Mouse (Mus musculus) ovary, postnatal 36 days (tissue): ENCODE data around the gene Ctsa.

ENCODE experiments used
- DNase-seq: peaks from one replicate; pipeline ENCODE4 v3.0.0; 2022; ENCODE audit warnings: low spot score, mixed read lengths

Gene Ctsa

GRCm38 (mm10) chr2:164804533-164805331, 27.9 kb upstream of the Ctsa start, which contains the start of the genes Acot8 and Zswim3:
TSS of gene Acot8 (minus strand) at chr2:164804882.
TSS of gene Zswim3 (plus strand) at chr2:164805098.
- peak; percentile 95 for DNase-seq

GRCm38 (mm10) chr2:164805332-164805718, 27.3 kb upstream of the Ctsa start:
- no peak for DNase-seq

- DNase-seq = no peak
Measured at GRCm38 (mm10) chr2:164806614-164807013, 26.1 kb upstream of the Ctsa start.

DNA sequence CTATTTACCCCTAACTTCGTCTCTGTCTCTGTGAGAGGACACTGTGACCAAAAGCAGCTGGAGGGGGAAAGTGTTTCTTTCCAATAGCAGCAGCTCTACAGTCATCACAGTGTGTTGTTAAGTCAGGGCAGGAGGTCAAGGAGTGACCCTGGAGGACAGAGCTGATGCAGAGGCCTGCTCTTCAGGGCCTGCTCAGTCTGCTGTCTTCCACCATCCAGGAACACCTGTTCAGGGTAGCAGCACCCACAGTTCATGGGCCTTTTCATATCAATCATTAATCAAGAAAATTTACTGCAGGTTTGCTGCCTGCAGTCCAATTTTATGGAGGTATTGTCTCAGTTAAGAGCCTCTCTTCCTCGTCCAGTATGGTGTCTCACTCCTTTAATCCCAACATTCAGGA, 19.1 kb upstream of the Ctsa start:
- no peak for DNase-seq

GRCm38 (mm10) chr2:164815348-164815747, 17.3 kb upstream of the Ctsa start:
- no peak for DNase-seq

GRCm38 (mm10) chr2:164815821-164816220, 16.9 kb upstream of the Ctsa start:
- no peak for DNase-seq

DNA sequence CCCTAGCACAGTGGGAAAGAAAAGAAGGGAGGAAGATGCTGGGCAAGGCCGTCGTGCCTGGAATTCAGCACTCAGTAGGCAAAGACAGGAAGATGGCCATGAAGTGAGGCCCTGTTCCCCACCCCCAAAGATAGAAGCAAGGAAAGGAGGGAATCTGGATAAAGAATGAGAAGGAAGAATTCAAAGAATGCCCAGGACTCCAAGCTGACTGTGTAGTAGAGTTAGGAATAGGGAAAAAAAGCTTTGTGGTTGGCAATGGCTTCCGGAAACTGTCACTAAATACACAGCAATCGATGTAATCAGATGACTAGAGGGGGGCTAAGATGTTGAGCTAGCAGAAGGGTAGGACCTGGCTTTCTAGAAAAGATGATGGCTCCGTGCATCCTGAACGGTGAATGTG, 15.5 kb upstream of the Ctsa start:
- no peak for DNase-seq

DNA sequence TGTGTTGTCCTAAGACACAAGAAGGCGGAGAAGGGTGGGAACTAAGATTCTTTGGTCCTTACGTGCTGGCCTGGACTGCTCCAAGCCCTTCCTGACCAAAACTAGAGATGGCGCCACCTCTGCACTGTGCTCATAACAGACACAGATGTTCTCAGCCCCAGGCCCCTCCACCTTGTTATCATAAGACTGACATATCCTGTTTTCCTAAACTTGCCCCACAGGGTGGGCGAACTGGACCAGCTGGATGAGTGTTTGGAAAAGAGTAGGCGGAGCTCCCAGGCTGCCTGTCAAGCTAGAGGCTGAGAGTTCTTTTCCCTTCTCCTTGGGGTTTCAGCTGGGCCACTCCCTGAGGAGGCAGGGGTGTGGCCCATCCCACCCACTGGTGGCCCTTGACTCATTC, 15.0 kb upstream of the Ctsa start:
- no peak for DNase-seq

GRCm38 (mm10) chr2:164821060-164821459, 11.6 kb upstream of the Ctsa start:
- DNase-seq = no peak

GRCm38 (mm10) chr2:164822636-164823165, 10.0 kb upstream of the Ctsa start, which contains the start of gene Zswim1:
TSS of gene Zswim1 (plus strand) at chr2:164822686.
- DNase-seq = peak; percentile 99

DNA sequence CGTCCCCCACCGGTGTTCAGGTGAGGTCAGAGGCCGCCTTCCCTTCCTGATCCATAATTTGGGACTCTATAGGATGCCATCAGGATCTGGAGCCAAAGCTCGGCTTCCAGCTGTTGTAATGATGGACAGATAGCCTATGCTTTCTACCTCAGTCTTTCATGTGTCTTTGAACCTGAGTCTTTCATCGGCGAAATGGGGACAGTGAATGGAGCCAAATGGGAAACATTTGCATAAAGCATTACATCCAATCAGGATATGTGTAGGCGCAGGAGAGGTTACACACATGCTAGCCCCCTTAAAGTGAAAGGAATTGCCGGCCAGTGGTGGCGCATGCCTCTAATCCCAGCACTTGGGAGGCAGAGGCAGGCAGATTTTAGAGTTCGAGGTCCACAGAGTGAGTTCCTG, 9.5 kb upstream of the Ctsa start:
- DNase-seq = no peak

GRCm38 (mm10) chr2:164823969-164824368, 8.7 kb upstream of the Ctsa start:
- no peak for DNase-seq

DNA sequence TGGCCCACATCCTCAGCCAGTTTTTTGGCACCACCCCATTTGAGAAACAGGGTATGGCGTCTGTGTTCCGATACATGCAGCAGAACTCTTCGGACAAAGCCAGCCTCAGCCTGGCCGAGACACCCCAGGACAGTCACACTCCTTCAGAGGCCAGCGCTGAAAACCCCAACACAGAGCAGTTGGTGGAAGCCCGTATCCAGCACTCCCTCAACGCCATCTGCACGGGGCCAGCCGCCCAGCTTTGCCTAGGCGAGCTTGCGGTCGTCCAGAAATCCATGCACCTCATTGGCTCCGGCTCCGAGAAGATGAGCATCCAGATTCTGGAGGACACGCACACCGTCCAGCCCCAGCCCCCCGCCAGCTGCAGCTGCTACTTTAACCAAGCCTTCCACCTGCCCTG, 7.2 kb upstream of the Ctsa start:
- no peak for DNase-seq

DNA sequence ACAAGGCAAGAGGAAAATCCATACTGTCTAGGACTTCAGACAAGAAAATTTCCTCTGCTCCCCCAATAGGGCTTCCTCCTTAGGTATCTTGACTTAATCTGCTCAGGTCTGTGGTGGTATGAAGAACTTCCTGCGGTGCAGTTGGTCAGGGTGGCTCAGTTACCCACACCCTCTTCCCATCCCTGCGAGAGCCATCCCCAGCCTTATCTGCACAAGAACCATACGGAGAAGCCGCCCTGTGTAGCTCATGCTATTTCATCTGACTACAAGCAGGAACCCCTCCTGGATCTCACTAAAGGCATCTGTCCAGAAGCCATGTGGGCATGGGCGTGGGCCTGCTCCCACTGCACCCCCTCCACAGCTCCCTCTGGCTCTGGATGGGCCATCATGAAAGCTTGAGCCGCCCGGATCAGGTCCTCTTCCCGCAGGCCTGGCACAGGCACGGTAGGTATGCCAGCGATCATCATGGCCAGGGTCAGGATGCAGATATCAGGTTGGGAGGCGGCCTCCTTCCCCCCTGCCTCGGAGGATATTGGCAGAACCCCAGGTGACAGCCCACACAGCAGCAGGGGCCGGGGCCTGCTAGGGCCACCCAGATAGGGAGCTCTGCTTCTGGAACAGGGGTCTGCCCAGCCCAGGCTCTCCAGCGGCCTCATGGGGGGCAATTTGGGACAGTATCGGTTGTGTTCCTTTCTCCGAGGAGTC, 5.4 kb upstream of the Ctsa start:
- no peak for DNase-seq

- DNase-seq = no peak
Measured at GRCm38 (mm10) chr2:164828437-164828836, 4.2 kb upstream of the Ctsa start, which contains the start of gene Spata25. TSS of gene Spata25 (minus strand) at chr2:164828537.

GRCm38 (mm10) chr2:164829090-164829489, 3.6 kb upstream of the Ctsa start:
- no peak for DNase-seq

GRCm38 (mm10) chr2:164831029-164831428, 1.6 kb upstream of the Ctsa start:
- no peak for DNase-seq

DNA sequence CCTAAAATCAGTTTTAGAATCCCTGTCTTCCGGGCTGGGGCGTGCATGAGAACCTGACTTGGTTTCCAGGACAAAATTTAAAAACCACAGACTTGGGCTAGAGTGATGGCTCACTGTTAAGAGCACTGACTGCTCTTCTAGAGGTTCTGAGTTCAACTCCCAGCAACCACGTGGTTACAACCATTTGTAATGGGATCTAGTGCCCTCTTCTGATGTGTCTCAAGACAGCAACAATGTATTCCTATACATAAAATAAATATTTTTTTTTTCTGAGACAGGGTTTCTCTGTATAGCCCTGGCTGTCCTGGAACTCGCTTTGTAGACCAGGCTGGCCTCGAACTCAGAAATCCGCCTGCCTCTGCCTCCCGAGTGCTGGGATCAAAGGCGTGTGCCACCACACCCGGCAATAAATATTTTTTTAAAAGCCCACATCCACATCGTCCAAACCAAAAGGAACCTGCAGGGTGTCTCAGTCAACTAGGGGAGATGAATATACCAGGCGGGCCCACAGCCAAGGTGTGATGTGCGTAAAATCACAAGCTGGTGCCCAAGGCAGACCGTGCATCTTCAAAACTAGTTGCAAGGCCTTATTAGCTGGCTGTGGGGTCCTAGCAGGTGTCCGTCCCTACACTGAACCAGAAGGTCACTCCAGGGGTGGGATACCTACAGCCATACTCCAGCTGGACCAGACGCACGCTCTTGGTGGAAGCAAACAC, 483 bp upstream of the Ctsa start:
- no peak for DNase-seq

DNA sequence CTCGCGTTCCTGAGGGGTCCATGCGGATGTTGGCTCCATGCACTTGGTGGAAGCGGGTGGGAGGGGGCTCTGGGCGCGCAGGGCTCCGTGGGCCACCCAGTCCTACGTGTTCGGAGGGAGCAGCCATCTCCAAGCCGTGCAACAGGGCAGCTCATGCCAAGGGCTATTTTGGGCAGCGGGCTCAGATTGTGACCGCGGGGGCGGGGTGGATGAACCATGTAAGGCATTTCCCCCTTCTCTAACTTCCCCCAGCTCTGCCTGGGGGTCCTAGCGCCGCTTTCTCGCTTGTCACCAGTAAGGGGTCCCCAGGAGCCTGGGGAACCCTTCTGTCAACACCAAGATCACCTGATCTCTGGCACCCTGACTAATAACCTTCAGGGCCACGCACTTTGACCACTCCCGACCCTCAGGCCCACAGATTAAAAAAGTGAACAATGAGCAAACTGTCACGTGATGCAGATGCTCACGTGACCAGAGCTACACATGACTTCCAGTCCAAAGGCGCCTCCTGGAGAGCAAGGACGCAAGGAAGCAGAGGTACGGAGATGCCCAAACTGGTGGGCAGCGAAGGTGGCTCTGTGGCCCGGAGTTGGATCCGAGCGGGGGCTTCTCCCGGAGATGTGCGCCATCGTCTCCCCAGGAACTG, 764 bp downstream of the Ctsa start, which contains the start of gene Neurl2:
Gene Neurl2, minus strand, starts transcription at position 143 of the 646 bp plus-strand sequence.
- peak; percentile 86 for DNase-seq

DNA sequence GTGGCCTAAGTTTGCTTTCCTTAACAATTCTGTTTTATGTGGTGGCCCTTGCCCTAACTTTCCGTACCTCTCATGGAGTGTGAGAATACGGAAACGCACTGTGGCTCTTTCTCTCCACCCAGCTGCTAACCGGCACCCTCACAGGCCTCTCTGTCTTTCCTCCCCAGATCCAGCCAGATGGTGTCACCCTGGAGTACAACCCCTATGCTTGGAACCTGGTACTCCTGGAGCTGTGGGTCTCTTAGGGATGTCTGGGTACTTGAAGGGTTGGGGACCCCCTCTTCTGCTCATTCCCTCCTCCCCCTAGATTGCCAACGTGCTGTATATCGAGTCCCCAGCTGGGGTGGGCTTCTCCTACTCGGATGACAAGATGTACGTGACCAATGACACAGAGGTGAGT, 1.9 kb downstream of the Ctsa start:
- no peak for DNase-seq

DNA sequence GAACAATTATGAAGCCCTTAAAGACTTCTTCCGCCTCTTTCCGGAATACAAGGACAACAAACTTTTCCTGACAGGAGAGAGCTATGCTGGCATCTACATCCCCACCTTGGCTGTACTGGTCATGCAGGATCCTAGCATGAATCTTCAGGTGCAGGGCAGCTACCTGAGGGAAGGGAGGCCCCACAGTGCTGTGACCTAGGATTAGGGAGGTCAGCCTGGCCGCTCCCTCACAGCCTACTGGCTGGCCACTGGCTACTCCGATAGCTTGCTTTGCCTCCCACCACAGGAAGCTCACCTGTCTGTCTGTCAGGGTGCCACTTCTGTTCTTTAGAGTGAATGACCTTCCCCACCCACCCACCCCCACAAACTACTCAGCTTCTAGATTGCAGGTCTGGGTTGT, 2.5 kb downstream of the Ctsa start:
- no peak for DNase-seq

GRCm38 (mm10) chr2:164845782-164846181, 13.1 kb downstream of the Ctsa start:
- no peak for DNase-seq
